Mouse (Mus musculus): ENCODE results near the gene Dab2ip. TPM values are rescaled to one million over a fixed set of nuclear protein-coding genes. Genes with fewer than 3 reads are reported as not detected.

Gene Dab2ip
- total and polyA plus RNA-seq, 3 experiments: 4.9 to 15.6 (median 7.8) TPM

DNA sequence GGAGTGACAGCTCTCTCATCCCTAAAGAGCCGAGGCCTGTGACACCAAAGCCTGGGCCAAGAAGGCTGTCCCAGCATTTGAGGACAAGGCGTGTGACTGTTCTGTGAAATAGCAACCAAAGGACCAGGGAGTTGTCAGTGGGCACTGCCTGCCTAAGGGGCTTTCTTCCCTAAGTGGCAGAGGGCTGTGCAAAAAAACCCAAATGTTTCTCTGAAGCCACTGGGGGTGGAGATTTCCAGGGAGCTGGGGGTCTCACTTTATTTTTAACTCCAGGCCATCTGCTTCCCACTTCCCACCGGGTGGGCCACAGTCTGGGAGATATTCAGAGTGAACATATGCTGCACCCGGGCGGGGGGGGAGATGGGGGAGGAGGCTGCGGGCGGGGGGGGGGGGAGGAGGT lies 188.6 kb downstream of the Dab2ip start:
- H3K4me1 ChIP-seq (ENCODE audit: control insufficient read depth in 1 of 2, insufficient read depth in 2 of 2): peaks cover 3 to 26% of the 10 kb centered on the region in 2 experiments
- H3K9ac ChIP-seq (ENCODE audit: insufficient read depth, low read depth): no peak overlapping the region
- no peaks in the 10 kb centered on the region for H3K27me3 ChIP-seq (replicated peaks)
- no peak for DNase-seq (ENCODE audit: extremely low read depth)
- in situ Hi-C loops (cut with MboI; ENCODE audit: low pct_ligation_motif_present, low pct_unique_long_range_greater_than_20kb, low sequenced_read_pairs) (no loop called here), dilution Hi-C loops (cut with MboI; ENCODE audit: extremely low pct_ligation_motif_present, extremely low pct_unique_long_range_greater_than_20kb, low sequenced_read_pairs) (no loop called here)
- H3K4me3 ChIP-seq (replicated peaks in 1 of 3; ENCODE audit: low read depth in 2 of 3, low read length in 2 of 3, poor library complexity in 1 of 3): no peak overlapping the region
- H3K9me3 ChIP-seq (replicated peaks; ENCODE audit: low read length): no peaks in the 10 kb centered on the region
- no peaks in the 10 kb centered on the region for H3K36me3 ChIP-seq (replicated peaks in 1 of 2; ENCODE audit: control insufficient read depth in 1 of 2, insufficient read depth in 1 of 2, low read length in 1 of 2)
- H3K4me2 ChIP-seq (ENCODE audit: insufficient read depth, low read depth, poor library complexity, severe bottlenecking): no peak overlapping the region
- no peak overlapping the region for H3K27ac ChIP-seq (ENCODE audit: insufficient read depth, low read depth)
- H3K79me2 ChIP-seq (replicated peaks; ENCODE audit: control insufficient read depth, extremely low read depth, insufficient read depth, poor library complexity, severe bottlenecking): no peaks in the 10 kb centered on the region
- TF ChIP-seq POLR2AphosphoS2 (IDR thresholded peaks at IDR 0.05; ENCODE audit: low read depth, low read length): no peak

DNA sequence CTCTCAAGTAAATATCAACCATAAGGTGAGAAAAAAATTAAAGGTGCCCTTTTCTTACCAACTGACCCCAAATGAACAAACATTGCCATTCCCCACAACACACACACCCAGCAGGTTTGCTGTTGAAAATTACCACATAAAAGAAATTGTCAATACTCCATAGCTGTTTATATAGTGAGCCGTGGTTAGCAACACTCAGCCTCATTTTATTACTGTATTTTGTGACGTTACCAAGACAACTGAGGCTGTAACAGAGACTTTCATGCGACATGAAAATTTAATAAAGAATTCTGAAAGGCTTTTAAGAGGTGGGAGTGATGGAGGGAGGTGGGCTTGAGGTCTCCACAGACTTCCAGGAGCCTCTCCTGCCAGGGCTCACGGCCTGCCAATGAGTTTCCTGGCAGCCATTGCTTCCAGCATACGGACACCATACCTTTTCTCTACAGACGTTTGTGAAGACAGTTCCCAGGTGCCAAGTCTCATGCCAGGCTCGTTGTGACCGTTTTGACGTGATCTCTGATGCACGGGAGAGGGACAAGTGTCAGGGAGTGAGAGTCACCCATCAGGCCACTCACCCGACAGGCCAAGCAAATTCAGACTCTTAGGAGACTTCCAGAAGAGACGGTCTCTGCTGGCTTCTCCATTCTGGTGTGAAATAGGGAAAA lies 189.4 kb downstream of the Dab2ip start:
- dilution Hi-C loops (cut with MboI; ENCODE audit: extremely low pct_ligation_motif_present, extremely low pct_unique_long_range_greater_than_20kb, low sequenced_read_pairs) (no loop called here), in situ Hi-C loops (cut with MboI; ENCODE audit: low pct_ligation_motif_present, low pct_unique_long_range_greater_than_20kb, low sequenced_read_pairs) (no loop called here)
- Histone ChIP-seq H3K4me2 (ENCODE audit: insufficient read depth, low read depth, poor library complexity, severe bottlenecking) (no peak overlapping the region), H3K27ac (ENCODE audit: insufficient read depth, low read depth) (no peak overlapping the region), H3K27me3 (replicated peaks) (no peaks in the 10 kb centered on the region), H3K9ac (ENCODE audit: insufficient read depth, low read depth) (no peak overlapping the region), H3K4me1 (ENCODE audit: control insufficient read depth in 1 of 2, insufficient read depth in 2 of 2) (peaks cover 3 to 28% of the 10 kb centered on the region in 2 experiments), H3K9me3 (replicated peaks; ENCODE audit: low read length) (no peaks in the 10 kb centered on the region), H3K4me3 (replicated peaks in 1 of 3; ENCODE audit: low read depth in 2 of 3, low read length in 2 of 3, poor library complexity in 1 of 3) (no peak overlapping the region), H3K36me3 (replicated peaks in 1 of 2; ENCODE audit: control insufficient read depth in 1 of 2, insufficient read depth in 1 of 2, low read length in 1 of 2) (no peaks in the 10 kb centered on the region), H3K79me2 (replicated peaks; ENCODE audit: control insufficient read depth, extremely low read depth, insufficient read depth, poor library complexity, severe bottlenecking) (no peaks in the 10 kb centered on the region)
- TF ChIP-seq ZNF384 (IDR thresholded peaks at IDR 0.05; ENCODE audit: low read depth, low read length): no peak
- no peak for TF ChIP-seq POLR2A (IDR thresholded peaks at IDR 0.05; ENCODE audit: low read depth, low read length)
- no peak for TF ChIP-seq ZMIZ1 (IDR thresholded peaks at IDR 0.05; ENCODE audit: low read depth, low read length)
- TF ChIP-seq RCOR1 (conservative IDR thresholded peaks at IDR 0.05; ENCODE audit: low read depth, low read length): no peak
- TF ChIP-seq RAD21 (IDR thresholded peaks at IDR 0.05; ENCODE audit: low read depth, low read length): no peak
- TF ChIP-seq PAX5 (IDR thresholded peaks at IDR 0.05; ENCODE audit: low read length): no peak
- TF ChIP-seq MEF2A (IDR thresholded peaks at IDR 0.05; ENCODE audit: borderline replicate concordance, low read depth, low read length): no peak
- no peak for TF ChIP-seq ZC3H11A (IDR thresholded peaks at IDR 0.05; ENCODE audit: low read depth, low read length)
- DNase-seq (ENCODE audit: extremely low read depth): no peak

DNA sequence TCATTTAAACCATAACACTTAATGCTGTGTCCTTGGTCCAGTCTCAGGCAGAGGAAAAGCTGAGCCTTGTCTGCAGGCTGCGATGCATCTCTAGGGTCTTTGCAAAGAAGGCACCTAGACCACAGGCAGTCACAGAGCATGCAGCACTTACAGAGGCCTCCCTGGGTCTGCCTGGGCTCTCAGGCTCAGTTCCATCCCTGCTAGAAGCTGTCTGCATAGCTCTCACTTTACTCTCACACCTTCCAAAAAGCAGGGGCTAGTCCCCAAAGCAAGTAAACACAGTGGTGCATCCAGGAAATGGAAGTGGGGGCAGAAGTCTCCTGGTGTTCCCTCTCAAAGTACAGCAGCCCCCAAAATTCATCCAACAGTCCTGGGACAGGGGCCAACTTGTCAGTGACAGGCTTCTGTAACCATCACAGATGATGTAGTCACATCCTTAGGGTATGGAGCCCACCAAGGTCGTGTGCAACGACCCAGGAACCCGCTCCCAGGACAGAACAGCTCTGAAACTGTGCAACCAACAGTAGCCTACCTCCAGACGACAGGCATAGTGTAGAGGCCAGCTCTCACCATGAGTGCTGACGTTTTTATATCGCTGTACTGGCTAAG lies 192.6 kb downstream of the Dab2ip start:
- Histone ChIP-seq H3K4me2 (ENCODE audit: insufficient read depth, low read depth, poor library complexity, severe bottlenecking) (no peak overlapping the region), H3K27me3 (replicated peaks) (peaks cover 2% of the 10 kb centered on the region), H3K4me3 (replicated peaks in 1 of 3; ENCODE audit: low read depth in 2 of 3, low read length in 2 of 3, poor library complexity in 1 of 3) (no peak overlapping the region), H3K9ac (ENCODE audit: insufficient read depth, low read depth) (no peak overlapping the region), H3K4me1 (ENCODE audit: control insufficient read depth in 1 of 2, insufficient read depth in 2 of 2) (peaks cover 5 to 37% of the 10 kb centered on the region in 2 experiments), H3K27ac (ENCODE audit: insufficient read depth, low read depth) (no peak overlapping the region), H3K36me3 (replicated peaks in 1 of 2; ENCODE audit: control insufficient read depth in 1 of 2, insufficient read depth in 1 of 2, low read length in 1 of 2) (no peaks in the 10 kb centered on the region), H3K79me2 (replicated peaks; ENCODE audit: control insufficient read depth, extremely low read depth, insufficient read depth, poor library complexity, severe bottlenecking) (no peaks in the 10 kb centered on the region), H3K9me3 (replicated peaks; ENCODE audit: low read length) (no peaks in the 10 kb centered on the region)
- no peak for DNase-seq (ENCODE audit: extremely low read depth)
- no peak for TF ChIP-seq MAX (IDR thresholded peaks at IDR 0.05; ENCODE audit: low read length)
- no peak for TF ChIP-seq KAT2A (IDR thresholded peaks at IDR 0.05; ENCODE audit: insufficient replicate concordance, low read length)
- TF ChIP-seq PAX5 (IDR thresholded peaks at IDR 0.05; ENCODE audit: low read length): no peak
- in situ Hi-C loops (cut with MboI; ENCODE audit: low pct_ligation_motif_present, low pct_unique_long_range_greater_than_20kb, low sequenced_read_pairs) (no loop called here), dilution Hi-C loops (cut with MboI; ENCODE audit: extremely low pct_ligation_motif_present, extremely low pct_unique_long_range_greater_than_20kb, low sequenced_read_pairs) (no loop called here)
